Mouse (Mus musculus) cortical plate, adult 2 months (tissue): Measurements from ENCODE around the gene Myoz1. TPM values are rescaled to one million over a fixed set of nuclear protein-coding genes. Genes with fewer than 3 reads are reported as not detected.
"Not testable (repeated sequence)": the region's sequence is repeated elsewhere in the genome, so short reads cannot be mapped to it uniquely, and the experiment has no call there.

Experiments used
- H3K27ac ChIP-seq: fragments of 200-500 bp; 2 replicates; pipeline ENCODE4 v1.5.1; 2012; ENCODE audit warnings: low read length, control low read depth, inconsistent platforms; ENCODE audit not compliant: insufficient read depth
- H3K4me1 ChIP-seq: fragments of 200-500 bp; 2 replicates; pipeline ENCODE4 v1.6.1; 2011; ENCODE audit warnings: low read length; ENCODE audit not compliant: control insufficient read depth, insufficient read depth
- H3K4me3 ChIP-seq: fragments of 200-500 bp; 2 replicates; pipeline ENCODE4 v1.5.1; 2011; ENCODE audit warnings: mild to moderate bottlenecking, low read length, control low read depth; ENCODE audit not compliant: insufficient read depth
- CTCF ChIP-seq: fragments of 200-500 bp; IDR thresholded peaks from 2 replicates; pipeline ENCODE4 v1.5.1; 2011; ENCODE audit warnings: mild to moderate bottlenecking, control low read depth, low read length; ENCODE audit not compliant: insufficient read depth; ENCODE audit errors: extremely low read depth
- POLR2A ChIP-seq: fragments of 200-500 bp; IDR thresholded peaks from 2 replicates; pipeline ENCODE4 v1.6.1; 2011; ENCODE audit warnings: mild to moderate bottlenecking, low read length, control low read depth; ENCODE audit not compliant: insufficient read depth; ENCODE audit errors: extremely low read depth
- polyA plus RNA-seq: library from polyadenylated mRNA; depleted of rRNA; stranded (reverse); fragments of >200 nt; gene quantifications from 2 replicates; pipeline ENCODE4 v1.2.3, GENCODE M21; 2012

Gene Myoz1
- polyA plus RNA-seq, 1 experiment, result not detected

GRCm38 (mm10) chr14:20645547-20645946, 10.8 kb downstream of the Myoz1 start:
- Histone ChIP-seq H3K27ac (no peak overlapping the region), H3K4me1 (no peaks in the 10 kb centered on the region; the same call in 1 of the 2 replicates), H3K4me3 (no peak overlapping the region)
- TF ChIP-seq CTCF, result no peak

GRCm38 (mm10) chr14:20641438-20641875, 14.9 kb downstream of the Myoz1 start:
- no peaks in the 10 kb centered on the region; the same call in 1 of the 2 replicates for H3K4me1 ChIP-seq
- H3K4me3 ChIP-seq, result peak overlapping the region; percentile 50
- peak overlapping the region; percentile 48 for H3K27ac ChIP-seq
- TF ChIP-seq CTCF (no peak), POLR2A (no peak)

- TF ChIP-seq POLR2A (peak; percentile 91), CTCF (no peak)
- no peaks in the 10 kb centered on the region; the same call in 1 of the 2 replicates for H3K4me1 ChIP-seq
- peak within 1 kb of the TSS; percentile 48 for H3K27ac ChIP-seq
- peak within 1 kb of the TSS; percentile 50 for H3K4me3 ChIP-seq
Observed at GRCm38 (mm10) chr14:20640644-20641437, 15.5 kb downstream of the Myoz1 start, which contains the start of gene Usp54. TSS of gene Usp54 (minus strand) at chr14:20641063.

- TF ChIP-seq POLR2A, result no peak
- TF ChIP-seq CTCF, result no peak
- H3K4me3 ChIP-seq, result peak overlapping the region; percentile 50
- 0 out of 2 replicates have a peak overlapping the region, but pooled peaks have one; percentile 18 for H3K27ac ChIP-seq
- peaks cover 1% of the 10 kb centered on the region for H3K4me1 ChIP-seq
Observed at GRCm38 (mm10) chr14:20639918-20640619, 16.3 kb downstream of the Myoz1 start.

- no peak for TF ChIP-seq CTCF
- TF ChIP-seq POLR2A, result no peak
- Histone ChIP-seq H3K27ac (no peak overlapping the region), H3K4me1 (peaks cover 1% of the 10 kb centered on the region), H3K4me3 (no peak overlapping the region)
Observed at GRCm38 (mm10) chr14:20638702-20639101, 17.6 kb downstream of the Myoz1 start.

GRCm38 (mm10) chr14:20637818-20638574, 18.3 kb downstream of the Myoz1 start:
- no peak overlapping the region for H3K27ac ChIP-seq
- no peak overlapping the region for H3K4me3 ChIP-seq
- TF ChIP-seq POLR2A, result no peak
- H3K4me1 ChIP-seq, result peaks cover 1% of the 10 kb centered on the region

- not testable (repeated sequence) for H3K4me3 ChIP-seq, H3K4me1 ChIP-seq, H3K27ac ChIP-seq
Observed at GRCm38 (mm10) chr14:20636968-20637367, 19.4 kb downstream of the Myoz1 start.

GRCm38 (mm10) chr14:20635546-20635945, 20.8 kb downstream of the Myoz1 start:
- TF ChIP-seq CTCF, result no peak
- TF ChIP-seq POLR2A, result no peak
- H3K4me3 ChIP-seq, result no peak overlapping the region
- peaks cover 1% of the 10 kb centered on the region; the same call in 1 of the 2 replicates for H3K4me1 ChIP-seq
- no peak overlapping the region for H3K27ac ChIP-seq

- peaks cover 1% of the 10 kb centered on the region; the same call in 1 of the 2 replicates for H3K4me1 ChIP-seq
- H3K27ac ChIP-seq, result no peak overlapping the region
- no peak for TF ChIP-seq CTCF
- TF ChIP-seq POLR2A, result no peak
- no peak overlapping the region for H3K4me3 ChIP-seq
Observed at GRCm38 (mm10) chr14:20631253-20631652, 25.1 kb downstream of the Myoz1 start.

GRCm38 (mm10) chr14:20626971-20627370, 29.4 kb downstream of the Myoz1 start:
- H3K27ac ChIP-seq, result no peak overlapping the region
- no peak overlapping the region for H3K4me3 ChIP-seq
- peaks cover 1% of the 10 kb centered on the region; the same call in 1 of the 2 replicates for H3K4me1 ChIP-seq
- no peak for TF ChIP-seq POLR2A
- no peak for TF ChIP-seq CTCF
